9 mouse cellular contexts compared by ENCODE assay signal in the genomic region with DNA sequence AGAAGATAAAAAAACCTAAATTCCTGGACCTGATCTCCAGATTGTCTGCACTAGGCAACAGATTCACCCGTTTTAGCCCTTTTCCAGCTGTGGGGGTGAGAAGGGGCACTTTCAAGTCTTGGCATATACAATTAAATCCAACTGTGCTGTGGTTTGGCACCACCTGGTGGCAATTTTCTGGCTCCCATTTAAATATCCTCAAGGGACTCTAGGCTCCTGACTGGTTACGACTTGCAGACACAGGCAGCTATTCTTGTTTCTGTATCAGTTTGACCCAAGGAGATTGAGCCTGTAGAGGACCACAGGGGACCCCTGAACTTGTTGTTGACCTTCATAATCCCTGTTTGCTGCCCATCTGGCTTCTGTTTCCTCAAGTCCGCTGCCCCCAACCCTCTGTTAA.
DNase-seq lines count a peak whose midpoint lies in the region; ATAC-seq lines count a peak whose summit lies in the region.
"Had no signal": no experiment of that assay in that cellular context is flagged by ENCODE, and none has a peak within 500 bp of the region (broad histone marks: within the 10 kb centered on the region; RNA-seq: fewer than 3 reads in every experiment).

No protein-coding gene starts in this region.

- H3K27ac ChIP-seq in midbrain, embryonic 11.5 days (ENCODE audit: low read depth, low read length): no peak overlapping the region
- no peak overlapping the region for H3K27ac ChIP-seq in midbrain, embryonic 15.5 days
- H3K27ac ChIP-seq: liver, embryonic 14.5 days had no signal

- no peaks in the 10 kb centered on the region for H3K36me3 ChIP-seq in midbrain, embryonic 11.5 days (ENCODE audit: control insufficient read depth, insufficient read depth, low read length)
- no peaks in the 10 kb centered on the region for H3K36me3 ChIP-seq in midbrain, embryonic 15.5 days (replicated peaks)

- H3K4me1 ChIP-seq in midbrain, embryonic 11.5 days (ENCODE audit: control insufficient read depth, insufficient read depth, low read length): peaks cover 5% of the 10 kb centered on the region; the same call in 1 of the 2 replicates
- H3K4me1 ChIP-seq in midbrain, embryonic 15.5 days: no peaks in the 10 kb centered on the region

- no peaks in the 10 kb centered on the region for H3K27me3 ChIP-seq in midbrain, embryonic 11.5 days (ENCODE audit: control insufficient read depth, insufficient read depth, low read length)
- H3K27me3 ChIP-seq in midbrain, embryonic 15.5 days (replicated peaks): no peaks in the 10 kb centered on the region

- peak; percentile 9 to 13 for DNase-seq in cerebellum, postnatal 14 days
- DNase-seq in cerebellum, adult 9-11 months: no peak
- DNase-seq in midbrain, embryonic 11.5 days (ENCODE audit: low spot score, missing footprints): peak; percentile 90
- peak; percentile 64 for DNase-seq in embryo, embryonic 9.5 days (ENCODE audit: extremely low spot score)
- peak; percentile 25 to 41 for DNase-seq in layer of hippocampus, postnatal 10 days (ENCODE audit: low spot score in 2 of 2)
- DNase-seq in yolk sac, embryonic 10.5 days (ENCODE audit: low spot score): peak; percentile 26
- DNase-seq in ovary, adult 18-20 months (ENCODE audit: low spot score): no peak

- no peak overlapping the region for H3K9ac ChIP-seq in midbrain, embryonic 11.5 days (ENCODE audit: low read length)
- H3K9ac ChIP-seq in midbrain, embryonic 15.5 days: no peak overlapping the region
- H3K9ac ChIP-seq: liver, embryonic 14.5 days had no signal

- no peak overlapping the region for H3K4me2 ChIP-seq in midbrain, embryonic 11.5 days
- no peak overlapping the region for H3K4me2 ChIP-seq in midbrain, embryonic 15.5 days

- H3K9me3 ChIP-seq in midbrain, embryonic 11.5 days (ENCODE audit: control insufficient read depth, low read length): no peaks in the 10 kb centered on the region
- no peaks in the 10 kb centered on the region for H3K9me3 ChIP-seq in midbrain, embryonic 15.5 days

- no peak overlapping the region for H3K4me3 ChIP-seq in midbrain, embryonic 11.5 days (ENCODE audit: low read depth, low read length)
- H3K4me3 ChIP-seq in midbrain, embryonic 15.5 days: no peak overlapping the region

- WGBS in midbrain, embryonic 11.5 days: 17% methylated on average over 3 of the region's 3 CpGs
- 12% methylated on average over 3 of the region's 3 CpGs for WGBS in midbrain, embryonic 15.5 days

- peak; percentile 70 for ATAC-seq in midbrain, embryonic 11.5 days (ENCODE audit: low FRiP score)
- no peak for ATAC-seq in midbrain, embryonic 15.5 days (replicated peaks)

Comparison
In these comparisons a context has a peak if more than half of its experiments do, and no peak if none do; other contexts are left out.
1. DNase-seq: peak in cerebellum, postnatal 14 days (2 of 2), midbrain, embryonic 11.5 days (single experiment), embryo, embryonic 9.5 days (single experiment), layer of hippocampus, postnatal 10 days (2 of 2) and yolk sac, embryonic 10.5 days (single experiment); none in cerebellum, adult 9-11 months (single experiment) and ovary, adult 18-20 months (single experiment).